Mouse (Mus musculus): ENCODE results near the gene Cnr2.

Gene Cnr2

GRCm38 (mm10) chr4:135904810-135905209, 9.6 kb downstream of the Cnr2 start:
- DNase-seq (ENCODE audit: low read depth, low spot score): peak; percentile 51

- DNase-seq (ENCODE audit: low read depth, low spot score): peak; percentile 42
Observed at GRCm38 (mm10) chr4:135906633-135907032, 11.4 kb downstream of the Cnr2 start.

- DNase-seq (ENCODE audit: low read depth, low spot score): no peak
Observed at GRCm38 (mm10) chr4:135909326-135910066, 14.3 kb downstream of the Cnr2 start.

- peak; percentile 63 for DNase-seq (ENCODE audit: low read depth, low spot score)
Observed at GRCm38 (mm10) chr4:135911531-135911930, 16.3 kb downstream of the Cnr2 start.

- DNase-seq (ENCODE audit: low read depth, low spot score): no peak
Observed at GRCm38 (mm10) chr4:135912164-135912563, 17.0 kb downstream of the Cnr2 start.

GRCm38 (mm10) chr4:135912835-135913234, 17.6 kb downstream of the Cnr2 start:
- no peak for DNase-seq (ENCODE audit: low read depth, low spot score)

- DNase-seq (ENCODE audit: low read depth, low spot score): no peak
Observed at GRCm38 (mm10) chr4:135913433-135913832, 18.2 kb downstream of the Cnr2 start.

- no peak for DNase-seq (ENCODE audit: low read depth, low spot score)
Observed at GRCm38 (mm10) chr4:135918635-135919279, 23.6 kb downstream of the Cnr2 start.

GRCm38 (mm10) chr4:135919280-135919639, 24.1 kb downstream of the Cnr2 start:
- DNase-seq (ENCODE audit: low read depth, low spot score): no peak

GRCm38 (mm10) chr4:135920304-135921241, 25.4 kb downstream of the Cnr2 start, which contains the start of gene Fuca1:
TSS of gene Fuca1 (plus strand) at chr4:135920735.
- DNase-seq (ENCODE audit: low read depth, low spot score): peak; percentile 96

GRCm38 (mm10) chr4:135921257-135922120, 26.3 kb downstream of the Cnr2 start:
- no peak for DNase-seq (ENCODE audit: low read depth, low spot score)

- no peak for DNase-seq (ENCODE audit: low read depth, low spot score)
Observed at GRCm38 (mm10) chr4:135922190-135922589, 27.0 kb downstream of the Cnr2 start.

- DNase-seq (ENCODE audit: low read depth, low spot score): no peak
Observed at GRCm38 (mm10) chr4:135924418-135924817, 29.2 kb downstream of the Cnr2 start.

GRCm38 (mm10) chr4:135925341-135925740, 30.1 kb downstream of the Cnr2 start:
- no peak for DNase-seq (ENCODE audit: low read depth, low spot score)

- no peak for DNase-seq (ENCODE audit: low read depth, low spot score)
Observed at GRCm38 (mm10) chr4:135926195-135926808, 31.1 kb downstream of the Cnr2 start.

GRCm38 (mm10) chr4:135926861-135927260, 31.7 kb downstream of the Cnr2 start:
- DNase-seq (ENCODE audit: low read depth, low spot score): no peak

- DNase-seq (ENCODE audit: low read depth, low spot score): no peak
Observed at GRCm38 (mm10) chr4:135928376-135928775, 33.2 kb downstream of the Cnr2 start.

- DNase-seq (ENCODE audit: low read depth, low spot score): no peak
Observed at GRCm38 (mm10) chr4:135929405-135929804, 34.2 kb downstream of the Cnr2 start.

- DNase-seq (ENCODE audit: low read depth, low spot score): no peak
Observed at GRCm38 (mm10) chr4:135929828-135930227, 34.6 kb downstream of the Cnr2 start.

- no peak for DNase-seq (ENCODE audit: low read depth, low spot score)
Observed at GRCm38 (mm10) chr4:135930239-135930638, 35.0 kb downstream of the Cnr2 start.

GRCm38 (mm10) chr4:135931832-135932231, 36.6 kb downstream of the Cnr2 start:
- DNase-seq (ENCODE audit: low read depth, low spot score): peak; percentile 63

Data from CD4-positive helper T cell, adult 2 months (primary cell).